Mouse (Mus musculus) bone marrow macrophage, adult 2 months (primary cell): Measurements from ENCODE around the gene Mki67.

Experiments
- CTCF ChIP-seq: IDR thresholded peaks from 2 replicates; pipeline ENCODE4 v1.5.1; 2012; ENCODE audit warnings: low read depth, mild to moderate bottlenecking, low read length, moderate library complexity
- POLR2A ChIP-seq: IDR thresholded peaks from 2 replicates; pipeline ENCODE4 v1.6.1; 2012; ENCODE audit warnings: mild to moderate bottlenecking, low read depth, low read length, borderline replicate concordance

GRCm38 (mm10) chr7:135653601-135654000, 62.6 kb downstream of the Mki67 start:
- TF ChIP-seq CTCF (no peak), POLR2A (no peak)
